Mouse (Mus musculus) cerebellum, adult 2 months (tissue): ENCODE measurements around the gene Mt2.

Experiments used
- CTCF ChIP-seq: fragments of 200-500 bp; IDR thresholded peaks from 2 replicates; pipeline ENCODE4 v1.5.1; 2011; ENCODE audit warnings: low read depth, mild to moderate bottlenecking, control low read depth, low read length, moderate library complexity, borderline replicate concordance; ENCODE audit not compliant: insufficient read depth
- POLR2A ChIP-seq: fragments of 200-500 bp; IDR thresholded peaks from 2 replicates; pipeline ENCODE4 v1.6.1; 2011; ENCODE audit warnings: low read length, control low read depth, borderline replicate concordance; ENCODE audit not compliant: insufficient read depth

DNA sequence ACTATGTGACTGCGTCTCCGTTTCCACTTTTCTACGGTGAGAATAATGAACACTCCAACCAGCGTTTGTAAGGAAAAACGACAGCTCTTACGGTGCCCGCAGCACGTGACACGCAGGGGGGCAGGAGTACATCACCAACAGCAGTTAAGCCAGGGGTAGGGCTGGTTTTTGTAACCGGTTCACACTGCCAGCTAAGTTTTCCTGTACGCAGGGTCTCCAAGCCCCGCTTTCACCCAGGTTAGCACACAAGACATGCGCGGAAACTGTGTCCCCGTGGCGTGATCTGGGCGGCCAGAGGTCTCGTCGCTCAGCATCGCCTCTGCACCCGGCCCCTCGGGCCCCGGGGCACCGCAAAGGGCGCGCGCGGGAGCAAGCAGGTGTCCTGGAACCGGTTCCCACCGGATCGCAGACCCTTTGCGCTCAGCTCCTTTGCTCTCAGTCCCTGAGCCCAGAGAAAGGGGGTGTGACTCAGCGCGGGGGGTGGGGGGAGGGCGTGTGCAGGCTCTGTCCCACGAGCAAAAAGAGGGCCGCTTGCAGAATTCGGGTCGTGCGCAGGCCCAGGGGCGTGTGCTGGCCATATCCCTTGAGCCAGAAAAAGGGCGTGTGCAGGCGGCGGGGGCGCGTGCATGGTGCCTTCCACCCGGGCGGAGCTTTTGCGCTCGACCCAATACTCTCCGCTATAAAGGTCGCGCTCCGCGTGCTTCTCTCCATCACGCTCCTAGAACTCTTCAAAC, at the start of gene Mt2:
- no peak for TF ChIP-seq CTCF
- peak; percentile 47; the same call in 1 of the 2 replicates for TF ChIP-seq POLR2A
